ENCODE assay signal across 9 mouse cellular contexts in genomic region chr9:21786906-21787305, GRCm38 (mm10). TPM values are rescaled to one million over a fixed set of nuclear protein-coding genes. Genes with fewer than 3 reads are reported as not detected.
DNase-seq lines count a peak whose midpoint lies in the region; ATAC-seq and TF ChIP-seq lines count a peak whose summit lies in the region.
"Had no signal": no experiment of that assay in that cellular context is flagged by ENCODE, and none has a peak within 500 bp of the region (broad histone marks: within the 10 kb centered on the region; RNA-seq: fewer than 3 reads in every experiment).

No protein-coding gene starts in this region.

- H3K9ac ChIP-seq in ES-Bruce4 (ENCODE audit: low read depth, poor library complexity, severe bottlenecking), result peak overlapping the region; percentile 60
- no peak overlapping the region for H3K9ac ChIP-seq in intestine, embryonic 16.5 days (ENCODE audit: low read depth, low read length)
- H3K9ac ChIP-seq in liver, adult 2 months (ENCODE audit: low read depth, low read length), result no peak overlapping the region
- no peak overlapping the region for H3K9ac ChIP-seq in neural tube, embryonic 12.5 days

- TF ChIP-seq CTCF in ES-Bruce4 (IDR thresholded peaks at IDR 0.05; ENCODE audit: low read depth, low read length), result peak; percentile 73
- TF ChIP-seq CTCF in liver, adult 2 months (IDR thresholded peaks at IDR 0.05; ENCODE audit: low read depth, low read length), result peak; percentile 93

- WGBS in intestine, embryonic 16.5 days, result 19% methylated on average over 6 of the region's 6 CpGs
- WGBS in liver, adult 2 months, result 30% methylated on average over 6 of the region's 6 CpGs
- WGBS in neural tube, embryonic 12.5 days, result 8% methylated on average over 6 of the region's 6 CpGs

- H3K4me3 ChIP-seq in ES-Bruce4 (ENCODE audit: low read depth, low read length), result no peak overlapping the region
- H3K4me3 ChIP-seq in intestine, embryonic 16.5 days (ENCODE audit: low read length), result no peak overlapping the region
- H3K4me3 ChIP-seq in liver, adult 2 months (ENCODE audit: insufficient read depth, low read depth, low read length), result no peak overlapping the region
- no peak overlapping the region for H3K4me3 ChIP-seq in neural tube, embryonic 12.5 days

- peak; percentile 92 for ATAC-seq in frontal cortex, adult (ENCODE audit: low TSS enrichment)
- peak; percentile 46; the same call in 1 of the 2 replicates for ATAC-seq in intestine, embryonic 16.5 days
- ATAC-seq in neural tube, embryonic 12.5 days (ENCODE audit: low FRiP score, low read depth), result peak; percentile 63; the same call in 1 of the 2 replicates

- peaks cover 5% of the 10 kb centered on the region for H3K4me1 ChIP-seq in ES-Bruce4 (ENCODE audit: control insufficient read depth, insufficient read depth, low read length)
- H3K4me1 ChIP-seq in intestine, embryonic 16.5 days (ENCODE audit: control insufficient read depth, insufficient read depth, low read length), result peaks cover 21% of the 10 kb centered on the region
- peaks cover 3% of the 10 kb centered on the region for H3K4me1 ChIP-seq in liver, adult 2 months (ENCODE audit: control insufficient read depth, insufficient read depth, low read length)
- H3K4me1 ChIP-seq in neural tube, embryonic 12.5 days, result 0 out of 2 replicates have a peak, but pooled peaks cover 3% of the 10 kb centered on the region

- peak; percentile 95 for TF ChIP-seq EP300 in ES-Bruce4 (IDR thresholded peaks at IDR 0.05; ENCODE audit: insufficient read depth, low read depth, low read length)

- peaks cover 17% of the 10 kb centered on the region; the same call in 1 of the 2 replicates for H3K79me2 ChIP-seq in liver, adult 2 months (ENCODE audit: control insufficient read depth, insufficient read depth, low read length)

- peaks cover 19% of the 10 kb centered on the region; the same call in 1 of the 2 replicates for H3K36me3 ChIP-seq in ES-Bruce4 (ENCODE audit: control insufficient read depth, insufficient read depth, low read length, poor library complexity, severe bottlenecking)
- peaks cover 9% of the 10 kb centered on the region for H3K36me3 ChIP-seq in intestine, embryonic 16.5 days (ENCODE audit: control insufficient read depth, insufficient read depth, low read length)
- H3K36me3 ChIP-seq in liver, adult 2 months (ENCODE audit: control insufficient read depth, insufficient read depth, low read length), result peaks cover 3% of the 10 kb centered on the region; the same call in 1 of the 2 replicates
- no peaks in the 10 kb centered on the region for H3K36me3 ChIP-seq in neural tube, embryonic 12.5 days

- H3K27ac ChIP-seq in ES-Bruce4 (ENCODE audit: insufficient read depth, low read length), result peak overlapping the region; percentile 95; the same call in 1 of the 2 replicates
- H3K27ac ChIP-seq in intestine, embryonic 16.5 days (ENCODE audit: low read length), result no peak overlapping the region
- no peak overlapping the region for H3K27ac ChIP-seq in liver, adult 2 months (replicated peaks; ENCODE audit: insufficient read depth, low read depth, low read length)
- H3K27ac ChIP-seq in neural tube, embryonic 12.5 days, result no peak overlapping the region

- H3K27me3 ChIP-seq in ES-Bruce4 (ENCODE audit: control insufficient read depth, insufficient read depth, low read length, poor library complexity, severe bottlenecking), result no peaks in the 10 kb centered on the region
- H3K27me3 ChIP-seq in intestine, embryonic 16.5 days (replicated peaks; ENCODE audit: control insufficient read depth, insufficient read depth, low read length), result no peaks in the 10 kb centered on the region
- no peaks in the 10 kb centered on the region for H3K27me3 ChIP-seq in liver, adult 2 months (ENCODE audit: control insufficient read depth, insufficient read depth, low read length)
- H3K27me3 ChIP-seq in neural tube, embryonic 12.5 days (replicated peaks), result no peaks in the 10 kb centered on the region

- TF ChIP-seq POLR2A in ES-Bruce4 (IDR thresholded peaks at IDR 0.05; ENCODE audit: insufficient read depth, low read length), result no peak
- no peak for TF ChIP-seq POLR2A in liver, adult 2 months (IDR thresholded peaks at IDR 0.05; ENCODE audit: extremely low read depth, insufficient read depth, low read length)

- DNase-seq in 3T3-L1 (ENCODE audit: low read depth, low spot score), result peak; percentile 70
- DNase-seq in cerebellum, adult 8-10 months, result peak; percentile 67
- no peak for DNase-seq in liver, adult 2 months (ENCODE audit: extremely low read depth, low read depth, low spot score)
- DNase-seq in urinary bladder, postnatal 25 days (ENCODE audit: low spot score), result peak; percentile 73

- H3K4me2 ChIP-seq in intestine, embryonic 16.5 days (ENCODE audit: low read depth, low read length), result no peak overlapping the region
- H3K4me2 ChIP-seq in neural tube, embryonic 12.5 days (replicated peaks), result peak overlapping the region; percentile 26

- no peaks in the 10 kb centered on the region for H3K9me3 ChIP-seq in ES-Bruce4 (replicated peaks; ENCODE audit: control insufficient read depth, insufficient read depth, low read length, poor library complexity, severe bottlenecking)
- H3K9me3 ChIP-seq in intestine, embryonic 16.5 days (ENCODE audit: control insufficient read depth, low read length), result no peaks in the 10 kb centered on the region
- no peaks in the 10 kb centered on the region for H3K9me3 ChIP-seq in neural tube, embryonic 12.5 days

RNA-seq across cellular contexts. Expression of gene Kank2, which starts 11.6 kb away (rescaled TPM):
- 62.3 and 63.5 TPM in 2 replicates for polyA plus RNA-seq in ES-Bruce4 (2011; ENCODE audit: insufficient read depth, insufficient read length, low read depth, missing spikeins)
- 9.7 and 9.9 TPM in 2 replicates for polyA plus RNA-seq in intestine, embryonic 16.5 days (2015; fragmentation: Nextera tagmentation; extraction: Ambion mirVana)
- total RNA-seq in liver, adult 2 months (2014; rRNA removed), result 12.8 and 20.7 TPM in 2 replicates
- polyA plus RNA-seq in liver, adult 2 months (2012; rRNA removed), result 27.2 and 34.5 TPM in 2 replicates
- 7.2 and 8.5 TPM in 2 replicates for polyA plus RNA-seq in neural tube, embryonic 12.5 days (2016; fragmentation: Nextera tagmentation; extraction: Ambion mirVana)

RNA-seq across cellular contexts. Expression of gene Spc24, which starts 26.8 kb away (rescaled TPM):
- 56.6 and 62.5 TPM in 2 replicates for polyA plus RNA-seq in ES-Bruce4 (2011; ENCODE audit: insufficient read depth, insufficient read length, low read depth, missing spikeins)
- 85.5 and 106 TPM in 2 replicates for polyA plus RNA-seq in intestine, embryonic 16.5 days (2015; fragmentation: Nextera tagmentation; extraction: Ambion mirVana)
- total RNA-seq in liver, adult 2 months (2014; rRNA removed), result 15.3 and 17.9 TPM in 2 replicates
- 11.6 and 14.4 TPM in 2 replicates for polyA plus RNA-seq in liver, adult 2 months (2012; rRNA removed)
- polyA plus RNA-seq in neural tube, embryonic 12.5 days (2016; fragmentation: Nextera tagmentation; extraction: Ambion mirVana), result 59.9 and 73.5 TPM in 2 replicates

RNA-seq across cellular contexts. Expression of gene Angptl8, which starts 48.4 kb away (rescaled TPM):
- polyA plus RNA-seq in ES-Bruce4 (2011; ENCODE audit: insufficient read depth, insufficient read length, low read depth, missing spikeins), result not detected in 2 replicates
- polyA plus RNA-seq in intestine, embryonic 16.5 days (2015; fragmentation: Nextera tagmentation; extraction: Ambion mirVana), result 17.3 and 18.4 TPM in 2 replicates
- 13.6 and 22.2 TPM in 2 replicates for total RNA-seq in liver, adult 2 months (2014; rRNA removed)
- polyA plus RNA-seq in liver, adult 2 months (2012; rRNA removed), result 201 and 258 TPM in 2 replicates
- polyA plus RNA-seq in neural tube, embryonic 12.5 days (2016; fragmentation: Nextera tagmentation; extraction: Ambion mirVana), result 0.53 TPM in 1 of 2 replicates, not detected in the other
- total RNA-seq: gastrocnemius, adult 8-10 months had no signal

Comparison
In these comparisons a context has a peak if more than half of its experiments do, and no peak if none do; other contexts are left out.
1. RNA of gene Angptl8, which starts 48.4 kb away (polyA plus RNA-seq): 201 to 258 TPM in liver, adult 2 months; 17.3 to 18.4 TPM in intestine, embryonic 16.5 days, 0.53 TPM in neural tube, embryonic 12.5 days and not detected in ES-Bruce4; every median in the first group is over 10 times any median in the second.
2. Peak in every context shown above with its lines, with median percentiles within 50 percentile points of each other: ATAC-seq.